Mouse (Mus musculus): ENCODE data around the gene Car3. TPM values are rescaled to one million over a fixed set of nuclear protein-coding genes. Genes with fewer than 3 reads are reported as not detected.
"Not testable (repeated sequence)": the region's sequence is repeated elsewhere in the genome, so short reads cannot be mapped to it uniquely, and the experiment has no call there.

Car3 gene
- total RNA-seq (2021): 10 to 100 TPM; 34.4 to 82.7 TPM
- polyA plus RNA-seq (2012; rRNA removed): 114 and 259 TPM in 2 replicates
- long read RNA-seq, transcript Car3-201 (7 exons, 1,679 nt): major isoform, 224 of 235 reads
- long read RNA-seq, partial matches to known transcripts: 5 of 235 reads
- long read RNA-seq, other reads (novel, unspliced or antisense): 6 of 235 reads

- H3K4me1 ChIP-seq (ENCODE audit: control insufficient read depth, insufficient read depth, low read length): no peaks in the 10 kb centered on the region
- 5% methylated on average over 18 of the region's 18 CpGs for WGBS
- no peak within 1 kb of the TSS for H3K4me3 ChIP-seq
- no peak within 1 kb of the TSS for H3K9ac ChIP-seq (ENCODE audit: low read depth, low read length)
- H3K36me3 ChIP-seq (ENCODE audit: control insufficient read depth, insufficient read depth, low read length): no peaks in the 10 kb centered on the region
- intact Hi-C loops (cut with DNase I): no loop called here
- no peak for TF ChIP-seq EP300 (IDR thresholded peaks at IDR 0.05; ENCODE audit: insufficient read depth, low read depth, low read length)
- TF ChIP-seq CTCF (IDR thresholded peaks at IDR 0.05): no peak
- TF ChIP-seq POLR2A (IDR thresholded peaks at IDR 0.05; ENCODE audit: insufficient read depth, low read depth, low read length): no peak
- no peak for DNase-seq
- no peaks in the 10 kb centered on the region for H3K79me2 ChIP-seq (replicated peaks; ENCODE audit: control insufficient read depth, insufficient read depth, low read length)
- H3K27ac ChIP-seq: no peak within 1 kb of the TSS
- H3K27me3 ChIP-seq (ENCODE audit: control insufficient read depth, insufficient read depth, low read length): peaks cover 4% of the 10 kb centered on the region; the same call in 1 of the 2 replicates
These were observed at the start of gene Car3 for GRCm38 (mm10) chr3:14863022-14863711. Gene Car3, plus strand, starts transcription at chr3:14863512.

- H3K4me3 ChIP-seq; intact Hi-C loops (cut with DNase I); H3K79me2 ChIP-seq (replicated peaks; ENCODE audit: control insufficient read depth, insufficient read depth, low read length); H3K27me3 ChIP-seq (ENCODE audit: control insufficient read depth, insufficient read depth, low read length); H3K9ac ChIP-seq (ENCODE audit: low read depth, low read length); H3K27ac ChIP-seq; H3K36me3 ChIP-seq (ENCODE audit: control insufficient read depth, insufficient read depth, low read length); DNase-seq; H3K4me1 ChIP-seq (ENCODE audit: control insufficient read depth, insufficient read depth, low read length): not testable (repeated sequence)
- 37% methylated on average over 1 of the region's 1 CpGs for WGBS
These were observed 47.9 kb upstream of the Car3 start for GRCm38 (mm10) chr3:14815396-14815795.

- Histone ChIP-seq H3K79me2 (replicated peaks; ENCODE audit: control insufficient read depth, insufficient read depth, low read length) (no peaks in the 10 kb centered on the region), H3K4me1 (ENCODE audit: control insufficient read depth, insufficient read depth, low read length) (no peaks in the 10 kb centered on the region), H3K36me3 (ENCODE audit: control insufficient read depth, insufficient read depth, low read length) (no peaks in the 10 kb centered on the region), H3K4me3 (no peak overlapping the region), H3K27me3 (ENCODE audit: control insufficient read depth, insufficient read depth, low read length) (no peaks in the 10 kb centered on the region), H3K27ac (no peak overlapping the region), H3K9ac (ENCODE audit: low read depth, low read length) (no peak overlapping the region)
- intact Hi-C loops (cut with DNase I): no loop called here
- WGBS: 56% methylated on average over 1 of the region's 1 CpGs
- TF ChIP-seq POLR2A (IDR thresholded peaks at IDR 0.05; ENCODE audit: insufficient read depth, low read depth, low read length): no peak
- no peak for TF ChIP-seq CTCF (IDR thresholded peaks at IDR 0.05)
- TF ChIP-seq EP300 (IDR thresholded peaks at IDR 0.05; ENCODE audit: insufficient read depth, low read depth, low read length): no peak
- DNase-seq: no peak
These were observed 43.3 kb upstream of the Car3 start for GRCm38 (mm10) chr3:14819844-14820504.

- no peak overlapping the region for H3K9ac ChIP-seq (ENCODE audit: low read depth, low read length)
- H3K4me1 ChIP-seq (ENCODE audit: control insufficient read depth, insufficient read depth, low read length): no peaks in the 10 kb centered on the region
- no peaks in the 10 kb centered on the region for H3K27me3 ChIP-seq (ENCODE audit: control insufficient read depth, insufficient read depth, low read length)
- intact Hi-C loops (cut with DNase I): no loop called here
- DNase-seq: no peak
- no peaks in the 10 kb centered on the region for H3K79me2 ChIP-seq (replicated peaks; ENCODE audit: control insufficient read depth, insufficient read depth, low read length)
- TF ChIP-seq CTCF (IDR thresholded peaks at IDR 0.05) (no peak), EP300 (IDR thresholded peaks at IDR 0.05; ENCODE audit: insufficient read depth, low read depth, low read length) (no peak), POLR2A (IDR thresholded peaks at IDR 0.05; ENCODE audit: insufficient read depth, low read depth, low read length) (no peak)
- H3K4me3 ChIP-seq: no peak overlapping the region
- H3K36me3 ChIP-seq (ENCODE audit: control insufficient read depth, insufficient read depth, low read length): no peaks in the 10 kb centered on the region
- no peak overlapping the region for H3K27ac ChIP-seq
These were observed 34.4 kb upstream of the Car3 start for GRCm38 (mm10) chr3:14828896-14829295.

GRCm38 (mm10) chr3:14831219-14831835 is 32.0 kb upstream of the Car3 start:
- Histone ChIP-seq H3K27ac (no peak overlapping the region), H3K79me2 (replicated peaks; ENCODE audit: control insufficient read depth, insufficient read depth, low read length) (no peaks in the 10 kb centered on the region), H3K4me1 (ENCODE audit: control insufficient read depth, insufficient read depth, low read length) (no peaks in the 10 kb centered on the region), H3K4me3 (no peak overlapping the region), H3K9ac (ENCODE audit: low read depth, low read length) (no peak overlapping the region), H3K36me3 (ENCODE audit: control insufficient read depth, insufficient read depth, low read length) (no peaks in the 10 kb centered on the region), H3K27me3 (ENCODE audit: control insufficient read depth, insufficient read depth, low read length) (no peaks in the 10 kb centered on the region)
- no peak for DNase-seq
- no peak for TF ChIP-seq CTCF (IDR thresholded peaks at IDR 0.05)
- TF ChIP-seq EP300 (IDR thresholded peaks at IDR 0.05; ENCODE audit: insufficient read depth, low read depth, low read length): no peak
- no peak for TF ChIP-seq POLR2A (IDR thresholded peaks at IDR 0.05; ENCODE audit: insufficient read depth, low read depth, low read length)
- WGBS: 58% methylated on average over 5 of the region's 5 CpGs
- intact Hi-C loops (cut with DNase I): no loop called here

GRCm38 (mm10) chr3:14832766-14833165 is 30.5 kb upstream of the Car3 start:
- H3K9ac ChIP-seq (ENCODE audit: low read depth, low read length): no peak overlapping the region
- H3K36me3 ChIP-seq (ENCODE audit: control insufficient read depth, insufficient read depth, low read length): no peaks in the 10 kb centered on the region
- peak in 1 of 2 experiments; percentile 6 for DNase-seq
- H3K4me1 ChIP-seq (ENCODE audit: control insufficient read depth, insufficient read depth, low read length): no peaks in the 10 kb centered on the region
- no peak overlapping the region for H3K27ac ChIP-seq
- H3K4me3 ChIP-seq: no peak overlapping the region
- no peaks in the 10 kb centered on the region for H3K27me3 ChIP-seq (ENCODE audit: control insufficient read depth, insufficient read depth, low read length)
- no peaks in the 10 kb centered on the region for H3K79me2 ChIP-seq (replicated peaks; ENCODE audit: control insufficient read depth, insufficient read depth, low read length)
- intact Hi-C loops (cut with DNase I): no loop called here
- no peak for TF ChIP-seq POLR2A (IDR thresholded peaks at IDR 0.05; ENCODE audit: insufficient read depth, low read depth, low read length)
